Mouse (Mus musculus) liver, adult 2 months (tissue): ENCODE data around the gene Olfr350. TPM values are rescaled to one million over a fixed set of nuclear protein-coding genes. Genes with fewer than 3 reads are reported as not detected.

Experiments
- DNase-seq: peaks from one replicate; pipeline ENCODE4 v3.0.0-alpha.2; 2011; ENCODE audit warnings: low read depth, low spot score; ENCODE audit errors: extremely low read depth
- H3K27ac ChIP-seq: fragments of 200-500 bp; replicated peaks from 2 replicates; pipeline ENCODE4 v1.5.1; 2012; ENCODE audit warnings: low read depth, mild to moderate bottlenecking, control low read depth, inconsistent platforms, low read length; ENCODE audit not compliant: insufficient read depth
- H3K27me3 ChIP-seq: fragments of 200-500 bp; 2 replicates; pipeline ENCODE4 v1.6.1; 2012; ENCODE audit warnings: mild to moderate bottlenecking, moderate library complexity, low read length, inconsistent platforms; ENCODE audit not compliant: control insufficient read depth, insufficient read depth
- H3K36me3 ChIP-seq: fragments of 200-500 bp; 2 replicates; pipeline ENCODE4 v1.6.1; 2012; ENCODE audit warnings: low read length, inconsistent platforms; ENCODE audit not compliant: control insufficient read depth, insufficient read depth
- H3K4me1 ChIP-seq: fragments of 200-500 bp; 2 replicates; pipeline ENCODE4 v1.6.1; 2011; ENCODE audit warnings: low read length; ENCODE audit not compliant: control insufficient read depth, insufficient read depth
- H3K4me3 ChIP-seq: fragments of 200-500 bp; 2 replicates; pipeline ENCODE4 v1.5.1; 2011; ENCODE audit warnings: low read depth, mild to moderate bottlenecking, control low read depth, low read length, moderate library complexity; ENCODE audit not compliant: insufficient read depth
- H3K79me2 ChIP-seq: fragments of 200-500 bp; 2 replicates; pipeline ENCODE4 v1.6.1; 2012; ENCODE audit warnings: inconsistent platforms, mild to moderate bottlenecking, low read length, moderate library complexity; ENCODE audit not compliant: control insufficient read depth, insufficient read depth
- H3K9ac ChIP-seq: fragments of 200-500 bp; 2 replicates; pipeline ENCODE4 v1.6.1; 2012; ENCODE audit warnings: low read depth, mild to moderate bottlenecking, control low read depth, inconsistent platforms, low read length
- CTCF ChIP-seq: fragments of 200-500 bp; IDR thresholded peaks from 2 replicates; pipeline ENCODE4 v1.5.1; 2011; ENCODE audit warnings: low read depth, low read length, control low read depth
- POLR2A ChIP-seq: fragments of 200-500 bp; IDR thresholded peaks from 2 replicates; pipeline ENCODE4 v1.6.1; 2011; ENCODE audit warnings: low read length, control low read depth; ENCODE audit not compliant: insufficient read depth; ENCODE audit errors: extremely low read depth
- WGBS: fragments of 180-500 bp; shearing (Covaris S2); methylation state at CpG from one replicate; pipeline ENCODE4 v1.1.7; 2018; 5-methylcytosine and 5-hydroxymethylcytosine counted together
- polyA plus RNA-seq: library from polyadenylated mRNA; depleted of rRNA; stranded (reverse); fragments of >200 nt; gene quantifications from 2 replicates; pipeline ENCODE4 v1.2.3, GENCODE M21; 2012; rRNA removed
- total RNA-seq: library from RNA; depleted of rRNA; stranded (reverse); fragments of >200 nt; gene quantifications from 2 replicates; pipeline ENCODE4 v1.2.3, GENCODE M21; 2014; rRNA removed

The Olfr350 gene
- total RNA-seq (not detected in 2 replicates), polyA plus RNA-seq (not detected in 2 replicates)

- WGBS, result 76% methylated on average over 1 of the region's 1 CpGs
- no peaks in the 10 kb centered on the region for H3K36me3 ChIP-seq
- H3K4me1 ChIP-seq, result no peaks in the 10 kb centered on the region
- no peak within 1 kb of the TSS for H3K4me3 ChIP-seq
- H3K9ac ChIP-seq, result no peak within 1 kb of the TSS
- TF ChIP-seq CTCF, result no peak
- no peak for TF ChIP-seq POLR2A
- DNase-seq, result no peak
- H3K27ac ChIP-seq, result no peak within 1 kb of the TSS
- H3K27me3 ChIP-seq, result no peaks in the 10 kb centered on the region
- no peaks in the 10 kb centered on the region for H3K79me2 ChIP-seq
These were observed at the start of gene Olfr350 for GRCm38 (mm10) chr2:36846010-36846409. Olfr350 (plus strand) TSS chr2:36846310.

- Histone ChIP-seq H3K9ac (no peak within 1 kb of the TSS), H3K27ac (no peak within 1 kb of the TSS), H3K79me2 (no peaks in the 10 kb centered on the region), H3K4me1 (no peaks in the 10 kb centered on the region), H3K4me3 (no peak within 1 kb of the TSS), H3K36me3 (no peaks in the 10 kb centered on the region), H3K27me3 (no peaks in the 10 kb centered on the region)
- 80% methylated on average over 1 of the region's 1 CpGs for WGBS
- no peak for DNase-seq
- TF ChIP-seq POLR2A (no peak), CTCF (no peak)
These were observed 29.2 kb upstream of the Olfr350 start, which contains the start of gene Olfr3 for GRCm38 (mm10) chr2:36816932-36817331. Olfr3 (minus strand) TSS chr2:36817032.

GRCm38 (mm10) chr2:36862560-36862959, 16.4 kb downstream of the Olfr350 start, which contains the start of gene Olfr351:
Olfr351 (minus strand) TSS chr2:36862660.
- Histone ChIP-seq H3K4me1 (no peaks in the 10 kb centered on the region), H3K36me3 (no peaks in the 10 kb centered on the region), H3K27me3 (no peaks in the 10 kb centered on the region), H3K4me3 (no peak within 1 kb of the TSS), H3K79me2 (no peaks in the 10 kb centered on the region), H3K27ac (no peak within 1 kb of the TSS), H3K9ac (no peak within 1 kb of the TSS)
- TF ChIP-seq CTCF (no peak), POLR2A (no peak)
- no peak for DNase-seq
- 76% methylated on average over 1 of the region's 1 CpGs for WGBS

GRCm38 (mm10) chr2:36868160-36868559, 22.1 kb downstream of the Olfr350 start, which contains the start of gene Olfr352:
Olfr352 (plus strand) TSS chr2:36868460.
- H3K27me3 ChIP-seq, result no peaks in the 10 kb centered on the region
- H3K4me1 ChIP-seq, result no peaks in the 10 kb centered on the region
- no peak within 1 kb of the TSS for H3K9ac ChIP-seq
- H3K4me3 ChIP-seq, result no peak within 1 kb of the TSS
- WGBS, result 64% methylated on average over 1 of the region's 1 CpGs
- no peaks in the 10 kb centered on the region for H3K36me3 ChIP-seq
- H3K27ac ChIP-seq, result no peak within 1 kb of the TSS
- DNase-seq, result no peak
- TF ChIP-seq POLR2A, result no peak
- no peak for TF ChIP-seq CTCF
- H3K79me2 ChIP-seq, result no peaks in the 10 kb centered on the region

GRCm38 (mm10) chr2:36892836-36893235, 46.7 kb downstream of the Olfr350 start, which contains the start of gene Olfr353:
Olfr353 (minus strand) TSS chr2:36892936.
- no peak within 1 kb of the TSS for H3K9ac ChIP-seq
- DNase-seq, result no peak
- no peak within 1 kb of the TSS for H3K4me3 ChIP-seq
- no peaks in the 10 kb centered on the region for H3K36me3 ChIP-seq
- no peaks in the 10 kb centered on the region for H3K79me2 ChIP-seq
- H3K27me3 ChIP-seq, result no peaks in the 10 kb centered on the region
- no peaks in the 10 kb centered on the region for H3K4me1 ChIP-seq
- no peak for TF ChIP-seq POLR2A
- no peak for TF ChIP-seq CTCF
- H3K27ac ChIP-seq, result no peak within 1 kb of the TSS

- H3K36me3 ChIP-seq, result no peaks in the 10 kb centered on the region
- DNase-seq, result no peak
These were observed 51.0 kb downstream of the Olfr350 start for GRCm38 (mm10) chr2:36897114-36897513.

More at GRCm38 (mm10) chr2:36897114-36897513, 51.0 kb downstream of the Olfr350 start:
- H3K4me3 ChIP-seq, result no peak overlapping the region
- TF ChIP-seq POLR2A (no peak), CTCF (no peak)
- no peak overlapping the region for H3K27ac ChIP-seq
- no peaks in the 10 kb centered on the region for H3K27me3 ChIP-seq
- no peaks in the 10 kb centered on the region for H3K79me2 ChIP-seq
- H3K4me1 ChIP-seq, result no peaks in the 10 kb centered on the region
- no peak overlapping the region for H3K9ac ChIP-seq

Other genes starting within 250 kb of the Olfr350 start
- gene Olfr345, start 206.3 kb upstream of the Olfr350 start, total RNA-seq, result not detected in 2 replicates
- not detected in 2 replicates for gene Olfr345, start 206.3 kb upstream of the Olfr350 start, polyA plus RNA-seq
- not detected in 2 replicates for gene Olfr346, start 160.5 kb upstream of the Olfr350 start, total RNA-seq
- not detected in 2 replicates for gene Olfr346, start 160.5 kb upstream of the Olfr350 start, polyA plus RNA-seq
- not detected in 2 replicates for gene Olfr347, start 114.4 kb upstream of the Olfr350 start, total RNA-seq
- not detected in 2 replicates for gene Olfr347, start 114.4 kb upstream of the Olfr350 start, polyA plus RNA-seq
- gene Olfr348, start 62.0 kb upstream of the Olfr350 start, total RNA-seq, result not detected in 2 replicates
- gene Olfr348, start 62.0 kb upstream of the Olfr350 start, polyA plus RNA-seq, result not detected in 2 replicates
- gene Olfr50, start 55.8 kb upstream of the Olfr350 start, total RNA-seq, result not detected in 2 replicates
- not detected in 2 replicates for gene Olfr50, start 55.8 kb upstream of the Olfr350 start, polyA plus RNA-seq
- gene Olfr3, start 29.3 kb upstream of the Olfr350 start, total RNA-seq, result not detected in 2 replicates
- gene Olfr3, start 29.3 kb upstream of the Olfr350 start, polyA plus RNA-seq, result not detected in 2 replicates
- gene Olfr351, start 16.4 kb downstream of the Olfr350 start, total RNA-seq, result not detected in 2 replicates
- not detected in 2 replicates for gene Olfr351, start 16.4 kb downstream of the Olfr350 start, polyA plus RNA-seq
- not detected in 2 replicates for gene Olfr352, start 22.1 kb downstream of the Olfr350 start, total RNA-seq
- gene Olfr352, start 22.1 kb downstream of the Olfr350 start, polyA plus RNA-seq, result not detected in 2 replicates
- not detected in 2 replicates for gene Olfr353, start 46.6 kb downstream of the Olfr350 start, total RNA-seq
- gene Olfr353, start 46.6 kb downstream of the Olfr350 start, polyA plus RNA-seq, result not detected in 2 replicates
- not detected in 2 replicates for gene Olfr354, start 59.4 kb downstream of the Olfr350 start, total RNA-seq
- gene Olfr354, start 59.4 kb downstream of the Olfr350 start, polyA plus RNA-seq, result not detected in 2 replicates
- gene Olfr355, start 82.6 kb downstream of the Olfr350 start, total RNA-seq, result not detected in 2 replicates
- not detected in 2 replicates for gene Olfr355, start 82.6 kb downstream of the Olfr350 start, polyA plus RNA-seq
- gene Olfr356, start 90.8 kb downstream of the Olfr350 start, total RNA-seq, result not detected in 2 replicates
- gene Olfr356, start 90.8 kb downstream of the Olfr350 start, polyA plus RNA-seq, result not detected in 2 replicates
- gene Olfr357, start 147.5 kb downstream of the Olfr350 start, total RNA-seq, result not detected in 2 replicates
- gene Olfr357, start 147.5 kb downstream of the Olfr350 start, polyA plus RNA-seq, result not detected in 2 replicates
- not detected in 2 replicates for gene Olfr358, start 163.0 kb downstream of the Olfr350 start, total RNA-seq
- not detected in 2 replicates for gene Olfr358, start 163.0 kb downstream of the Olfr350 start, polyA plus RNA-seq
- not detected in 2 replicates for gene Olfr360, start 219.4 kb downstream of the Olfr350 start, total RNA-seq
- not detected in 2 replicates for gene Olfr360, start 219.4 kb downstream of the Olfr350 start, polyA plus RNA-seq
- gene Olfr361, start 243.0 kb downstream of the Olfr350 start, total RNA-seq, result not detected in 2 replicates
- gene Olfr361, start 243.0 kb downstream of the Olfr350 start, polyA plus RNA-seq, result not detected in 2 replicates